Mouse (Mus musculus): ENCODE measurements at regions not wholly inside any gene's neighbourhood (a gene's known extent, or its start where the extent isn't known, plus 50 kb on each side); places are given as distances from the start of the nearest gene placed in this dataset.

DNA sequence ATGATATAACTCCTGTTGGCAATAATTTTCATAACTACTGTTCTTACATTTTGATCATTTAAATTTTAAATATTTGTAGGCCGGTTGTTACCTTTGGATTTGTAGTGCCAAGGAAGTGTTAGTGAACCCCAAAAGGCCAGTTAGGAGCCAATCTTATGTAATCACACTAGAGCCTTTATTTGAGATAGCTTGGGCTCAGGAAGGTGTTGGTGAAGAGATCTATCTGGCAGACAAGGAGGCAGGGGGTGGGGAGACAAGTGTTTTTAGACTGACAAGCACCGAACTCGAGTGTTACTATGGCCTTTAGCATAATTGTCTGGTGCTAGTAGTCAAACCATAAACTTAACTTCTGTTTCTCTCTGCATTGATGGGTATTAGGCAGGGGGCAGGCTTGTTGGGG is 198.0 kb upstream of the Sema3a start:
- no peak for DNase-seq (ENCODE audit: low read depth)
- TF ChIP-seq CTCF (IDR thresholded peaks at IDR 0.05; ENCODE audit: borderline replicate concordance, extremely low read depth, insufficient read depth, insufficient read length) (no peak), POLR2A (IDR thresholded peaks at IDR 0.05; ENCODE audit: borderline replicate concordance, extremely low read depth, insufficient read depth, insufficient read length, poor library complexity, severe bottlenecking) (no peak)

DNA sequence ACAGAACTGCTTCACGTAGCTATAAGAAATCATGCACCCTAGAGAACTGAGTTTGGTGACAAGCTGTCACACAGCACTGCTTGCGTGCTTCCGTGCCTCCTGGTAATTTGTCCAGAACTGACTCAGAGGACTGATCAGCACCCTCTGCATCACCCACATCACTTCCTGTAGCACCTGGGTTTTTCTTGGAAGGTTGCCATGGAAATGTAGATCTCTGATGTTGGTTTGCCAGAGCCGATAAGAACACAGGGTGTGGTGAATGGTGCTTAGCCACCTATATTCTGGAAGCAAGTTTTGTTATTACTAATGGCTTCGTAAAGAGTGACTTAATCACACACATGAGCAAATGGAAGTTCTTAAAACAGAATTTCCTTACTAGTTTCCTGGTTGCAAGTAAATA is 188.2 kb upstream of the Sema3a start:
- DNase-seq (ENCODE audit: low read depth): peak; percentile 12
- TF ChIP-seq POLR2A (IDR thresholded peaks at IDR 0.05; ENCODE audit: borderline replicate concordance, extremely low read depth, insufficient read depth, insufficient read length, poor library complexity, severe bottlenecking): no peak
- TF ChIP-seq CTCF (IDR thresholded peaks at IDR 0.05; ENCODE audit: borderline replicate concordance, extremely low read depth, insufficient read depth, insufficient read length): no peak

DNA sequence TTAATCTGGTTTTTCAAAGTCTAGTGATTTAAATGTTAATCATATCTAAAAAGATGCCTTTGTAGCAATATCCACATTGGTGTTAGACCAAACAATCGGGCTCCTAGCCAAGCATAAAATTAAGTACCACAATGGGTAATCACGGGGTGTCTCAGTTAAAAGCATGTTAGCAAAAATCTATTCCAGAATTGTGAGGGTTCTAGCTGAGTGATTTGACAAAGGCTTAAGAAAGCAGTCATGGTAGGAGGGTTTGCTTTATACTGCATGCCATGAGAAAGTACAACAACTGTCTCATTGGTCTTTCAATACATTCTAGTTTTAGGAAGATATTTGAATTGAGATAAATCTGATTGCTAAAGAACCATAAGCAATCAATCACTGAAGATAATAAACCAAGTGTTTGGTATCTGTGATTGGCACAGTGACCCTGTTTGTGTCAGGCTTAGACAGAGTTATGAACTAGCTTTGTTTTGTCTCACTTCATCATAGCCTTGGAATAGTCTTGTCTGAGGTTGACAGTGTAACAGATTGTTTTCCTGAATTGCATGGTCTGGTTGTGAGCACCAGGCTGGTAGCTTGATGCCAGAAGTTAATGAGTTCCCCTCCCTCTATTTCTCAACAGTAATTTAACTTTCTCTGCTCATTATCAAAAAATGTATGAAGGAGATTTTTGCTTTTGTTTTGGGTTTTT is 186.9 kb upstream of the Sema3a start:
- TF ChIP-seq POLR2A (IDR thresholded peaks at IDR 0.05; ENCODE audit: borderline replicate concordance, extremely low read depth, insufficient read depth, insufficient read length, poor library complexity, severe bottlenecking) (no peak), CTCF (IDR thresholded peaks at IDR 0.05; ENCODE audit: borderline replicate concordance, extremely low read depth, insufficient read depth, insufficient read length) (no peak)
- DNase-seq (ENCODE audit: low read depth): peak; percentile 70

DNA sequence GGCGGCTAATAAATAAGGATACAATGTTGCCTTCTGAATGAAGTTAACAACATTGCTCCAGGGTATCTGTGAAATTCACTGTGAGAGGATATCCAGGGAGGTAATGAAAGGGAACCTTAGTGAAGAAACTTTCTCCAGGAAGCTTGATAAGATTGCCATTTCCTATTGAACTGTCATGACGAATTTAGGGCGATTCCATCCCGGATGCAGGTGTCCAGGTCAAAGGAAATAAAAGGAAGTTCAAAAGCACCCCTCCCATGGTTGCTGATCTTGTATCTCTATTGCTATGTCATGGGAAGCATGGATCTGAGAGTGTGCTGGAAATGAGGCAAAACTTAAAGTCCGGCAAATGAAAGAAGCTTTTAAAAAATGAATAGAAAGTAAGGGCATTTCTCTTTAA is 180.7 kb upstream of the Sema3a start:
- TF ChIP-seq CTCF (IDR thresholded peaks at IDR 0.05; ENCODE audit: borderline replicate concordance, extremely low read depth, insufficient read depth, insufficient read length): no peak
- no peak for TF ChIP-seq POLR2A (IDR thresholded peaks at IDR 0.05; ENCODE audit: borderline replicate concordance, extremely low read depth, insufficient read depth, insufficient read length, poor library complexity, severe bottlenecking)
- no peak for DNase-seq (ENCODE audit: low read depth)

DNA sequence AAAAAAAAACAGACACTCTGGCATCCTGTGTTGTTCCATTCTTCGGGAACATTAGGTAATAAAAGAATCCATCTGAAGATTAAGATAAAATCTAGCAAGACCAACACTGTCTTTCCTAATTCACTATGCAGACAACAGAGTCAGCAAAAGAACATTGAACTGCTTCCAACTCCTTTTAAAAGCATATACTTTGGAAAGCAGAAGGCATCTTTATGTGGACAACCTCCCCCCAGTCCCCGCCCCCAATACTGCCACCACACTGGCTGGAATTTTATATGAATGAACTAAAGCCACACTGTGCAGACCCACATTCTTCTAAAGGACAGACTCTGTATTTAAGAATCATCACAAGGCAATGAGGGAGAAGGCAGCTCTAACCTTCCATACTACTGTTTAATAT is 176.7 kb upstream of the Sema3a start:
- no peak for DNase-seq (ENCODE audit: low read depth)
- no peak for TF ChIP-seq POLR2A (IDR thresholded peaks at IDR 0.05; ENCODE audit: borderline replicate concordance, extremely low read depth, insufficient read depth, insufficient read length, poor library complexity, severe bottlenecking)
- no peak for TF ChIP-seq CTCF (IDR thresholded peaks at IDR 0.05; ENCODE audit: borderline replicate concordance, extremely low read depth, insufficient read depth, insufficient read length)

DNA sequence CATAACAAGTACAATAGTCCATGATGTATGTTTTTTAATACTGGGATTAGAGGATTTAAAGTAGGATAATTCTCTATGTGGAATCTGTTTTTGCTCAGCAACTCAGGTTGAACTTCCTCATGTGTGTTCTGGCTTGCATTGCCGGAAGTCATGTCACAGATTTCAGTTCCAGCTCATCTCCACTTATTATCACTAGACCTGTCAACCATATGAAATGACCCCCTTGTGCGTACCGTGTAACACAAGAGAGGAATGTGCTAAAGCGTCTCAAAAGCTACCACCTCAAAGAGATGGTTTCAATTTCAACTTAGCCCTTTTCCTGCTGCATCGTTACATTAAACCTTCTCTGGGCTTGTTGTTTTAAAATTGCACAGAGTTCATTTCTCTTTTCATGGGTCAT is 154.2 kb upstream of the Sema3a start:
- peak; percentile 17 for DNase-seq (ENCODE audit: low read depth)

DNA sequence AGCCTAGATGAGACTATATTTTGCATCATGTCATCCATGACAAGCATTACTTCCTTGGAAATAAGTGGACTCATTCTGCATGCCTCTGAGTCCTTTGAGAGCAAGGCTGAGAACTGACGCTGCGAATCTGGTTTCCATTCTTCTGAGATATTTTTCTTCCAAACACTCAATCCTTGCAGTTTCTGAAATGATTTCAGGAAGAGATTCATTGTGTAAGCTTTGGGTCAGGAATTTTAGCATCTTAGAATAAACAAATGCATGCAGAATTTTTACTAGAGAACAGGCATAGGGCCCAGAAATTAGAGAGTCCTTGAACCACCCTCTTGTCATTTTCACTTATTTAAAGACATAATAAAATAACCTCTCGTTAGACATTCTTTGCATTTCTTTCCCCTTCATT is 151.5 kb upstream of the Sema3a start:
- no peak for DNase-seq (ENCODE audit: low read depth)
- no peak for TF ChIP-seq CTCF (IDR thresholded peaks at IDR 0.05; ENCODE audit: borderline replicate concordance, extremely low read depth, insufficient read depth, insufficient read length)

More for the DNA sequence above, 154.2 kb upstream of the Sema3a start:
- TF ChIP-seq POLR2A (IDR thresholded peaks at IDR 0.05; ENCODE audit: borderline replicate concordance, extremely low read depth, insufficient read depth, insufficient read length, poor library complexity, severe bottlenecking) (no peak), CTCF (IDR thresholded peaks at IDR 0.05; ENCODE audit: borderline replicate concordance, extremely low read depth, insufficient read depth, insufficient read length) (no peak)

DNA sequence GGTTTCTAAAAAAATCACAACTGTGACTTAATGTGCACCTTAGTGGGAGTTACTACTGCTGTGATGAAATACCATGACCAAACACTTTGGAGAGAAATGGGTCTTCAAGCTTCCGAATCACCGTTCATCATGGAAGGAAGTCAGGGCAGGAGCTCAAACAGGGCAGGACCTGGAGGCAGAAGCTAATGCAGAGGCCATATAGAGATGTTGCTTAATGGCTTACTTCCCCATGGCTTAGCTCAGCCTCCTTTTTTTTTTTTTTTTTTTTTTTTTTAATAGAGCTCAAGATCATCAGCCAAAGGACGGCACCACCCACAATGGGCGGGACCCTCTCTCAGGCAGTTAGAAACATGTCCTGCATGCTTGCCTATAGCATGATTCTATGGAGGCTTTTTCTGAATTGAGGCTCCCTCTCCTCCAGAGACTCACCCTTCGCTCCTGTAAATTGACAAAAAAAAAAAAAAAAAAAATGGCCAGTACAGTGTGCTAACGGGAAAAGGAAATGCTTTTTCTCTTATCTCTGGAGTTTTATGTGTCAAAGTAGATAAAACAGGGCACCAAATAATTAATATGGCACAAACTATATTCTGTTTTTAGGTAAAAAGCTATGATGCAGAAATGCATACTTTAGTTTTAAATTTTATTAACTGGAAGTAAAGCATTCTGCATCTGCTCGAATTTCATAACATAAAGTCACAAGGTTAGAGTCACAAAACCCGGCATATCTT is 149.0 kb upstream of the Sema3a start:
- TF ChIP-seq POLR2A (IDR thresholded peaks at IDR 0.05; ENCODE audit: borderline replicate concordance, extremely low read depth, insufficient read depth, insufficient read length, poor library complexity, severe bottlenecking): no peak
- no peak for TF ChIP-seq CTCF (IDR thresholded peaks at IDR 0.05; ENCODE audit: borderline replicate concordance, extremely low read depth, insufficient read depth, insufficient read length)

DNA sequence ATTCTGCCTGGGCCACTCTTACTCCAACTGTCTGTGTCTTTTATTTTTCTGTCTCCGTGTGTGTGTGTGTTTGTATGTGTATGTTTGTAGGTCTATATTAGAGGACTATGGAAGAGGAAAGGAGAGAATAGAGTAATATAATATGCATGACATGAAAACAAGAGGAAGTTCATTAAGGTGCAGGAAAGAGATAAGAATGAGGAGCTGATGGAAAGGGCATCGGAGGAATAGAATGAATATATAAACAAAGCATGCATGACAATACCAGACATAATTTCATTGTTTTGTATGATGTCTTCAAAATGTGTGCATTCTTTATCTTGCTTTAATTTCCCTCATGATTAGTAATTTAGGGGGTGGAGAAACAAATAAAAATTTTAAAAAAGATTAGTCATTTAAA is 147.3 kb upstream of the Sema3a start:
- no peak for DNase-seq (ENCODE audit: low read depth)
- no peak for TF ChIP-seq POLR2A (IDR thresholded peaks at IDR 0.05; ENCODE audit: borderline replicate concordance, extremely low read depth, insufficient read depth, insufficient read length, poor library complexity, severe bottlenecking)
- TF ChIP-seq CTCF (IDR thresholded peaks at IDR 0.05; ENCODE audit: borderline replicate concordance, extremely low read depth, insufficient read depth, insufficient read length): no peak

More for the DNA sequence above, 149.0 kb upstream of the Sema3a start:
- DNase-seq (ENCODE audit: low read depth): no peak

- DNase-seq (ENCODE audit: low read depth): no peak
- TF ChIP-seq POLR2A (IDR thresholded peaks at IDR 0.05; ENCODE audit: borderline replicate concordance, extremely low read depth, insufficient read depth, insufficient read length, poor library complexity, severe bottlenecking) (no peak), CTCF (IDR thresholded peaks at IDR 0.05; ENCODE audit: borderline replicate concordance, extremely low read depth, insufficient read depth, insufficient read length) (no peak)
Observed at GRCm38 (mm10) chr5:12993826-12994225, 131.4 kb upstream of the Sema3a start.

- DNase-seq (ENCODE audit: low read depth): no peak
- TF ChIP-seq POLR2A (IDR thresholded peaks at IDR 0.05; ENCODE audit: borderline replicate concordance, extremely low read depth, insufficient read depth, insufficient read length, poor library complexity, severe bottlenecking): no peak
- TF ChIP-seq CTCF (IDR thresholded peaks at IDR 0.05; ENCODE audit: borderline replicate concordance, extremely low read depth, insufficient read depth, insufficient read length): no peak
Observed at GRCm38 (mm10) chr5:12997440-12997839, 127.8 kb upstream of the Sema3a start.

DNA sequence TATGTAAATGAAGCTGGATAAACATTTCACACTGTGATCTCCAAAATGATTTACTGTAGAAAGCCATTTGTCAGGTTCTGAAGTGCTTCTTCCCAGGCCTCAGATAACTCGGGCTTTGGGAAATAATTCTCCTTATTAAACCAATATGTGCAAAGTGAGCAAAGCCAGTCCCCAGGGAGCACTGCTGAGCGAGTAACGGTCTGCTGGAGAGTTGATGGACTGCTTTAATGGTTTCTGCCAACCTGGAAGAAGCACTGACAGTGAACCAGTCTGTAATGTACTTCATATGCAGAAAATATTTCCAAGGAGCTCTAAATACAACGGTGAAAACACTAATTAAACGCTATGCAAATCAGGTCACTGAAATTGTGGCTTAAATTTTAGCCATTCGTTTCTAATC is 118.1 kb upstream of the Sema3a start:
- peak; percentile 42 for DNase-seq (ENCODE audit: low read depth)
- no peak for TF ChIP-seq POLR2A (IDR thresholded peaks at IDR 0.05; ENCODE audit: borderline replicate concordance, extremely low read depth, insufficient read depth, insufficient read length, poor library complexity, severe bottlenecking)
- TF ChIP-seq CTCF (IDR thresholded peaks at IDR 0.05; ENCODE audit: borderline replicate concordance, extremely low read depth, insufficient read depth, insufficient read length): no peak
